ENCODE assay signal across 18 mouse cellular contexts in the genomic region with DNA sequence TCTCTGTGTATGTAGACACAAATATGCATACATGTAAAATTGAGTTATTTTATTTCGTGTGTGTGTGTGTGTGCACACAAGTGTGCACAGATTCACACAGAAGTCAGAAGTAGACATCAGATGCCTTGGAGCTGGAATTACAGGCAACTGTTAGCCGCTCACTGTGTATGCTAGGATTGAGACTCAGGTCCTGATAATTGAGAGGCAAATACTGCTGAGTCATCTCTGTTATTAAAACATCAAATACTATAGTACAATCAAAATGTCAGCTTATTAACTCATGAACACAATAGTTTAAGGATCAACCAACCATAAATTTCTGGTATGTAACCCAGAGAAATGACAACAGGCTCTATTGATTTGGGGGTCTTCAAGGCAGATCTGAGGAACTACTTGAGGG.
"Had no signal": no experiment of that assay in that cellular context is flagged by ENCODE, and none has a peak within 500 bp of the region (broad histone marks: within the 10 kb centered on the region; RNA-seq: fewer than 3 reads in every experiment).

No protein-coding gene starts in this region.

- DNase-seq: liver, postnatal 0 days; lung, adult 2 months; lung, postnatal 14 days; lung, postnatal 36 days; midbrain, embryonic 14.5 days; right cerebral cortex, postnatal 14 days; thymus, adult 2 months; thymus, postnatal 25 days; thymus, postnatal 4 days had no signal

- H3K4me3 ChIP-seq: liver, embryonic 15.5 days; lung, embryonic 15.5 days; megakaryocyte, embryonic 14.5 days; midbrain, embryonic 12.5 days; neural tube, embryonic 12.5 days; stomach, embryonic 15.5 days had no signal

- H3K9ac ChIP-seq: liver, embryonic 15.5 days; liver, postnatal 0 days; lung, embryonic 15.5 days; midbrain, embryonic 12.5 days; neural tube, embryonic 12.5 days; stomach, embryonic 15.5 days had no signal

- H3K27me3 ChIP-seq: liver, embryonic 15.5 days; lung, embryonic 15.5 days; megakaryocyte, embryonic 14.5 days; midbrain, embryonic 12.5 days; neural tube, embryonic 12.5 days; stomach, embryonic 15.5 days had no signal

- ATAC-seq: liver, postnatal 0 days; lung, postnatal 0 days had no signal

- H3K4me1 ChIP-seq: liver, embryonic 15.5 days; lung, embryonic 15.5 days; megakaryocyte, embryonic 14.5 days; midbrain, embryonic 12.5 days; neural tube, embryonic 12.5 days; stomach, embryonic 15.5 days had no signal

- H3K9me3 ChIP-seq: liver, embryonic 15.5 days; lung, embryonic 15.5 days; megakaryocyte, embryonic 14.5 days; midbrain, embryonic 12.5 days; neural tube, embryonic 12.5 days; stomach, embryonic 15.5 days had no signal

- H3K4me2 ChIP-seq: liver, embryonic 15.5 days; lung, embryonic 15.5 days; midbrain, embryonic 12.5 days; neural tube, embryonic 12.5 days; stomach, embryonic 15.5 days had no signal

- H3K27ac ChIP-seq: liver, embryonic 15.5 days; lung, embryonic 15.5 days; macrophage; midbrain, embryonic 12.5 days; neural tube, embryonic 12.5 days; stomach, embryonic 15.5 days; stomach, postnatal 0 days had no signal

- H3K36me3 ChIP-seq: liver, embryonic 15.5 days; lung, embryonic 15.5 days; midbrain, embryonic 12.5 days; neural tube, embryonic 12.5 days; stomach, embryonic 15.5 days had no signal
